Mouse (Mus musculus) CH12.LX (cell line): ENCODE data around the gene Gm44579. TPM values are rescaled to one million over a fixed set of nuclear protein-coding genes. Genes with fewer than 3 reads are reported as not detected.

ENCODE experiments used
- DNase-seq: peaks from one replicate; pipeline ENCODE4 v3.0.0-alpha.2; 2013; ENCODE audit errors: extremely low read depth
- H3K27ac ChIP-seq: 2 replicates; pipeline ENCODE4 v1.5.1; 2012; ENCODE audit warnings: low read depth, mild to moderate bottlenecking, control low read depth, moderate library complexity; ENCODE audit not compliant: insufficient read depth
- H3K27me3 ChIP-seq: replicated peaks from 2 replicates; pipeline ENCODE3; 2012; ENCODE audit warnings: inconsistent platforms
- H3K36me3 ChIP-seq, 2 experiments: replicated peaks in 1 of 2; 2 replicates each; pipeline versions ENCODE3 to v1.6.1; 2012; ENCODE audit warnings: inconsistent platforms in 1 of 2, low read length in 1 of 2, mild to moderate bottlenecking in 1 of 2, mixed read lengths in 1 of 2, moderate library complexity in 1 of 2; ENCODE audit not compliant: control insufficient read depth in 1 of 2, insufficient read depth in 1 of 2
- H3K4me1 ChIP-seq, 2 experiments: 2 replicates each; pipeline ENCODE4 v1.6.1; 2012; ENCODE audit warnings: inconsistent platforms in 1 of 2, moderate library complexity in 1 of 2; ENCODE audit not compliant: insufficient read depth in 2 of 2, control insufficient read depth in 1 of 2
- H3K4me2 ChIP-seq: 2 replicates; pipeline ENCODE4 v1.6.1; 2012; ENCODE audit warnings: low read depth, mild to moderate bottlenecking, control low read depth; ENCODE audit not compliant: poor library complexity, insufficient read depth, severe bottlenecking
- H3K4me3 ChIP-seq, 3 experiments: fragments of 150-350 bp in 1 of 3; sonication (generic) in 1 of 3; replicated peaks in 1 of 3; 2 replicates each; pipeline versions ENCODE3 to v1.5.1; 2011 to 2012; ENCODE audit warnings: low read depth in 2 of 3, low read length in 2 of 3, mild to moderate bottlenecking in 2 of 3, moderate library complexity in 2 of 3, control low read depth in 1 of 3, improper control_type of control experiment in 1 of 3, inconsistent platforms in 1 of 3, mixed read lengths in 1 of 3; ENCODE audit not compliant: poor library complexity in 1 of 3
- H3K79me2 ChIP-seq: replicated peaks from 2 replicates; pipeline ENCODE4 v1.6.1; 2012; ENCODE audit warnings: mild to moderate bottlenecking, moderate library complexity; ENCODE audit not compliant: control insufficient read depth, poor library complexity, insufficient read depth, severe bottlenecking; ENCODE audit errors: extremely low read depth
- H3K9ac ChIP-seq: 2 replicates; pipeline ENCODE4 v1.6.1; 2012; ENCODE audit warnings: low read depth, mild to moderate bottlenecking, control low read depth, moderate library complexity; ENCODE audit not compliant: insufficient read depth
- H3K9me3 ChIP-seq: replicated peaks from 2 replicates; pipeline ENCODE3; 2012; ENCODE audit warnings: low read length, inconsistent platforms, mixed read lengths
- BHLHE40 ChIP-seq: IDR thresholded peaks from 2 replicates; pipeline ENCODE4 v1.6.1; 2011; ENCODE audit warnings: mild to moderate bottlenecking, low read depth, low read length, improper control_type of control experiment
- CHD1 ChIP-seq: IDR thresholded peaks from 2 replicates; pipeline ENCODE4 v1.6.1; 2012; ENCODE audit warnings: low read depth, low read length, improper control_type of control experiment, inconsistent platforms
- CHD2 ChIP-seq: IDR thresholded peaks from 2 replicates; pipeline ENCODE4 v1.6.1; 2011; ENCODE audit warnings: low read length, improper control_type of control experiment
- CTCF ChIP-seq, 2 experiments: IDR thresholded peaks in 1 of 2; conservative IDR thresholded peaks in 1 of 2; 2 replicates each; pipeline ENCODE4 v1.5.1; 2011 to 2012; ENCODE audit warnings: low read depth in 2 of 2, low read length in 2 of 2, improper control_type of control experiment in 1 of 2, inconsistent platforms in 1 of 2, mild to moderate bottlenecking in 1 of 2, moderate library complexity in 1 of 2
- E2F4 ChIP-seq: IDR thresholded peaks from 2 replicates; pipeline ENCODE4 v1.6.1; 2011; ENCODE audit warnings: low read depth, low read length, improper control_type of control experiment; ENCODE audit not compliant: insufficient replicate concordance
- EP300 ChIP-seq: IDR thresholded peaks from 2 replicates; pipeline ENCODE4 v1.6.1; 2011; ENCODE audit warnings: low read length, improper control_type of control experiment
- ETS1 ChIP-seq: conservative IDR thresholded peaks from 2 replicates; pipeline ENCODE4 v1.6.1; 2012; ENCODE audit warnings: low read depth, mild to moderate bottlenecking, inconsistent platforms, low read length, improper control_type of control experiment, moderate library complexity
- GABPA ChIP-seq: IDR thresholded peaks from 2 replicates; pipeline ENCODE4 v1.6.1; 2012; ENCODE audit warnings: low read depth, low read length, improper control_type of control experiment, inconsistent platforms; ENCODE audit not compliant: insufficient replicate concordance
- HCFC1 ChIP-seq: IDR thresholded peaks from 2 replicates; pipeline ENCODE4 v1.6.1; 2012; ENCODE audit warnings: low read depth, mild to moderate bottlenecking, inconsistent platforms, low read length, improper control_type of control experiment
- IRF4 ChIP-seq: IDR thresholded peaks from 2 replicates; pipeline ENCODE4 v1.6.1; 2014; ENCODE audit warnings: low read depth, mild to moderate bottlenecking, inconsistent platforms, low read length, improper control_type of control experiment
- JUN ChIP-seq: IDR thresholded peaks from 2 replicates; pipeline ENCODE4 v1.6.1; 2011; ENCODE audit warnings: low read depth, mild to moderate bottlenecking, low read length, improper control_type of control experiment, moderate library complexity; ENCODE audit not compliant: insufficient read depth
- JUND ChIP-seq: conservative IDR thresholded peaks from 2 replicates; pipeline ENCODE4 v1.6.1; 2011; ENCODE audit warnings: low read depth, low read length, improper control_type of control experiment
- KAT2A ChIP-seq: IDR thresholded peaks from 2 replicates; pipeline ENCODE4 v1.6.1; 2012; ENCODE audit warnings: low read length, improper control_type of control experiment, inconsistent platforms; ENCODE audit not compliant: insufficient replicate concordance
- MAFK ChIP-seq: IDR thresholded peaks from 2 replicates; pipeline ENCODE4 v1.6.1; 2011; ENCODE audit warnings: low read length, improper control_type of control experiment; ENCODE audit not compliant: insufficient replicate concordance
- MAX ChIP-seq: IDR thresholded peaks from 2 replicates; pipeline ENCODE4 v1.6.1; 2011; ENCODE audit warnings: low read length, improper control_type of control experiment
- MAZ ChIP-seq: IDR thresholded peaks from 2 replicates; pipeline ENCODE4 v1.6.1; 2012; ENCODE audit warnings: low read depth, mild to moderate bottlenecking, inconsistent platforms, low read length, improper control_type of control experiment, moderate library complexity
- MEF2A ChIP-seq: IDR thresholded peaks from 2 replicates; pipeline ENCODE4 v1.6.1; 2014; ENCODE audit warnings: low read depth, mild to moderate bottlenecking, inconsistent platforms, low read length, improper control_type of control experiment, borderline replicate concordance
- MXI1 ChIP-seq: IDR thresholded peaks from 2 replicates; pipeline ENCODE4 v1.6.1; 2011; ENCODE audit warnings: mild to moderate bottlenecking, low read depth, low read length, improper control_type of control experiment
- MYC ChIP-seq: IDR thresholded peaks from 2 replicates; pipeline ENCODE4 v1.6.1; 2011; ENCODE audit warnings: low read depth, mild to moderate bottlenecking, improper control_type of control experiment, low read length
- NELFE ChIP-seq: IDR thresholded peaks from 2 replicates; pipeline ENCODE4 v1.6.1; 2011; ENCODE audit warnings: low read depth, low read length, improper control_type of control experiment
- NRF1 ChIP-seq: IDR thresholded peaks from 2 replicates; pipeline ENCODE4 v1.6.1; 2014; ENCODE audit warnings: low read depth, mild to moderate bottlenecking, inconsistent platforms, low read length, improper control_type of control experiment, moderate library complexity
- PAX5 ChIP-seq: IDR thresholded peaks from 2 replicates; pipeline ENCODE4 v1.6.1; 2012; ENCODE audit warnings: low read length, inconsistent platforms, mixed read lengths
- POLR2A ChIP-seq: IDR thresholded peaks from 2 replicates; pipeline ENCODE4 v1.6.1; 2011; ENCODE audit warnings: low read depth, mild to moderate bottlenecking, improper control_type of control experiment, low read length
- POLR2AphosphoS2 ChIP-seq: IDR thresholded peaks from 2 replicates; pipeline ENCODE4 v1.6.1; 2011; ENCODE audit warnings: low read depth, low read length, improper control_type of control experiment
- RAD21 ChIP-seq: IDR thresholded peaks from 2 replicates; pipeline ENCODE4 v1.6.1; 2011; ENCODE audit warnings: low read depth, mild to moderate bottlenecking, low read length, improper control_type of control experiment, moderate library complexity
- SIN3A ChIP-seq: IDR thresholded peaks from 2 replicates; pipeline ENCODE4 v1.6.1; 2012; ENCODE audit warnings: low read length, improper control_type of control experiment, inconsistent platforms
- SMC3 ChIP-seq: IDR thresholded peaks from 2 replicates; pipeline ENCODE4 v1.6.1; 2011; ENCODE audit warnings: low read depth, low read length, improper control_type of control experiment
- TBP ChIP-seq: conservative IDR thresholded peaks from 2 replicates; pipeline ENCODE4 v1.6.1; 2011; ENCODE audit warnings: low read depth, low read length, improper control_type of control experiment
- TCF12 ChIP-seq: IDR thresholded peaks from 2 replicates; pipeline ENCODE4 v1.6.1; 2014; ENCODE audit warnings: low read depth, mild to moderate bottlenecking, inconsistent platforms, low read length, improper control_type of control experiment
- USF1 ChIP-seq: IDR thresholded peaks from 2 replicates; pipeline ENCODE4 v1.6.1; 2014; ENCODE audit warnings: low read depth, mild to moderate bottlenecking, inconsistent platforms, low read length, improper control_type of control experiment
- USF2 ChIP-seq: conservative IDR thresholded peaks from 2 replicates; pipeline ENCODE4 v1.6.1; 2011; ENCODE audit warnings: low read depth, low read length, improper control_type of control experiment
- ZC3H11A ChIP-seq: IDR thresholded peaks from 2 replicates; pipeline ENCODE4 v1.6.1; 2012; ENCODE audit warnings: low read depth, mild to moderate bottlenecking, inconsistent platforms, low read length, improper control_type of control experiment
- ZMIZ1 ChIP-seq: IDR thresholded peaks from 2 replicates; pipeline ENCODE4 v1.6.1; 2012; ENCODE audit warnings: low read depth, mild to moderate bottlenecking, inconsistent platforms, low read length, improper control_type of control experiment
- ZNF384 ChIP-seq: IDR thresholded peaks from 2 replicates; pipeline ENCODE4 v1.6.1; 2012; ENCODE audit warnings: low read depth, low read length, improper control_type of control experiment, inconsistent platforms
- dilution Hi-C: fragments of 300-500 bp; cut with MboI; formaldehyde crosslinking; loops from 2 replicates; pipeline ENCODE4 v1.14.3; 2020; ENCODE audit warnings: low sequenced_read_pairs; ENCODE audit not compliant: extremely low pct_unique_long_range_greater_than_20kb, extremely low pct_ligation_motif_present
- in situ Hi-C: fragments of 300-500 bp; cut with MboI; formaldehyde crosslinking; loops from 3 replicates; pipeline ENCODE4 v1.14.3; 2019; ENCODE audit warnings: low sequenced_read_pairs, low pct_ligation_motif_present, low pct_unique_long_range_greater_than_20kb, mixed read lengths
- polyA plus RNA-seq: library from polyadenylated mRNA; unstranded; fragments of >175 nt; gene quantifications from 2 replicates; pipeline ENCODE4 v1.2.1, GENCODE M21; 2012; ENCODE audit warnings: low read depth; ENCODE audit not compliant: insufficient read length
- total RNA-seq, 2 experiments: library from RNA; depleted of rRNA; stranded (reverse); fragments of 300-350 nt in 1 of 2; fragments of >200 nt in 1 of 2; gene quantifications; 2 replicates each; pipeline ENCODE4 v1.2.3; 2012 to 2014

The Gm44579 gene
- total and polyA plus RNA-seq, 3 experiments, result not detected

DNA sequence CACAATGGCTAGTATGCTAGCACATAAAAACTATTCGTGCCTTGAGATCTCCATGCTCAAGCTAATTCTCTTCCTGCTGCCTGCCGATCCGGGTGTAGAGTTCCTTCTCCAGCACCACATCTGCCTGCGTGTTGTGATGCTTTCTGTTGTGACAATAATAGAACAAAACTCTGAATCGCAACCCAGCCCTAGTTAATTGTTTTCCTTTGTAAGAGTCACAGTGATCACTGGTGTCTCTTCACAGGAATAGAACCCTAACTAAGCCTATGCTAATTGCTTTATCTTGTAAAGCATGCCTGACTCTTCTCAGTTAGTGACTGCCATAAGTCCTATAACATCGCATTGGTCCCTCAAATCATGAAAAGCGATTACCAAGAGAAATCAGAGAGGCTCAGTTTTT, 5.3 kb upstream of the Gm44579 start:
- H3K36me3 ChIP-seq, result no peaks in the 10 kb centered on the region
- no peaks in the 10 kb centered on the region for H3K79me2 ChIP-seq
- in situ Hi-C loops, result no loop called here
- 0 out of 2 replicates have a peak overlapping the region, but pooled peaks have one; percentile 16 for H3K4me2 ChIP-seq
- peaks cover 3 to 11% of the 10 kb centered on the region in 2 experiments; a peak in 3 of 4 replicates for H3K4me1 ChIP-seq
- no peak overlapping the region for H3K27ac ChIP-seq
- H3K27me3 ChIP-seq, result peaks cover 58% of the 10 kb centered on the region
- TF ChIP-seq USF1 (no peak), EP300 (0 out of 2 replicates have a peak, but pooled peaks have one; percentile 3)
- H3K4me3 ChIP-seq, result peak overlapping the region; percentile 27 to 61 (median 39)
- no peak for DNase-seq
- no peak overlapping the region for H3K9ac ChIP-seq
- H3K9me3 ChIP-seq, result no peaks in the 10 kb centered on the region
- dilution Hi-C loops, result no loop called here

GRCm38 (mm10) chr15:98225610-98226009, 4.8 kb upstream of the Gm44579 start:
- peak overlapping the region; percentile 27 to 61 (median 39) for H3K4me3 ChIP-seq
- dilution Hi-C loops, result no loop called here
- no peaks in the 10 kb centered on the region for H3K9me3 ChIP-seq
- no peak overlapping the region for H3K9ac ChIP-seq
- no peaks in the 10 kb centered on the region for H3K79me2 ChIP-seq
- peak overlapping the region; percentile 6; the same call in 1 of the 2 replicates for H3K4me2 ChIP-seq
- H3K36me3 ChIP-seq, result no peaks in the 10 kb centered on the region
- no peak overlapping the region for H3K27ac ChIP-seq
- DNase-seq, result peak; percentile 63
- peaks cover 6 to 11% of the 10 kb centered on the region in 2 experiments; a peak in 3 of 4 replicates for H3K4me1 ChIP-seq
- peaks cover 56% of the 10 kb centered on the region for H3K27me3 ChIP-seq
- in situ Hi-C loops, result no loop called here
- TF ChIP-seq IRF4, result no peak
- no peak for TF ChIP-seq MEF2A
- peak; percentile 34; the same call in 1 of the 2 replicates for TF ChIP-seq ZMIZ1
- no peak for TF ChIP-seq RAD21
- TF ChIP-seq NRF1, result no peak
- 0 out of 2 replicates have a peak, but pooled peaks have one; percentile 21 for TF ChIP-seq TBP
- TF ChIP-seq POLR2A, result peak; percentile 53; the same call in 1 of the 2 replicates
- TF ChIP-seq KAT2A, result no peak
- no peak for TF ChIP-seq E2F4
- no peak for TF ChIP-seq MYC
- peak; percentile 59; the same call in 1 of the 2 replicates for TF ChIP-seq NELFE
- TF ChIP-seq CHD2, result no peak
- TF ChIP-seq CTCF (conservative IDR thresholded peaks at IDR 0.05 in 1 of 2, IDR thresholded peaks at IDR 0.05 in 1 of 2; ENCODE audit: low read depth in 2 of 2, low read length in 2 of 2), result no peak
- TF ChIP-seq GABPA, result no peak
- TF ChIP-seq CHD1, result no peak
- no peak for TF ChIP-seq MAZ
- no peak for TF ChIP-seq MXI1
- no peak for TF ChIP-seq USF2
- TF ChIP-seq EP300, result no peak
- TF ChIP-seq ETS1, result no peak
- no peak for TF ChIP-seq ZNF384
- TF ChIP-seq PAX5, result no peak
- TF ChIP-seq ZC3H11A, result no peak
- TF ChIP-seq HCFC1, result no peak
- no peak for TF ChIP-seq SMC3
- no peak for TF ChIP-seq SIN3A
- no peak for TF ChIP-seq BHLHE40
- no peak for TF ChIP-seq POLR2AphosphoS2
- no peak for TF ChIP-seq MAFK
- TF ChIP-seq JUND, result no peak
- no peak for TF ChIP-seq MAX
- TF ChIP-seq TCF12, result no peak
- no peak for TF ChIP-seq USF1
- TF ChIP-seq JUN, result no peak
